Mouse (Mus musculus): ENCODE measurements around the gene Med13l. TPM values are rescaled to one million over a fixed set of nuclear protein-coding genes. Genes with fewer than 3 reads are reported as not detected.

Gene Med13l
- polyA plus RNA-seq, 1 experiment from 2014 or later = 7.0 TPM

- Histone ChIP-seq H3K4me1 (replicated peaks; ENCODE audit: insufficient read depth, low read length) (no peaks in the 10 kb centered on the region), H3K36me3 (ENCODE audit: insufficient read depth, low read length) (no peaks in the 10 kb centered on the region), H3K4me2 (ENCODE audit: low read length) (no peak overlapping the region), H3K9ac (ENCODE audit: low read depth, low read length) (no peak overlapping the region), H3K4me3 (replicated peaks; ENCODE audit: low read depth, low read length) (no peak overlapping the region), H3K27me3 (ENCODE audit: insufficient read depth, low read length) (no peaks in the 10 kb centered on the region), H3K27ac (no peak overlapping the region), H3K9me3 (replicated peaks; ENCODE audit: low read length) (no peaks in the 10 kb centered on the region)
- DNase-seq (ENCODE audit: low spot score) (no peak), ATAC-seq (replicated peaks; ENCODE audit: low FRiP score, low read depth) (no peak)
- no peak for TF ChIP-seq CTCF (IDR thresholded peaks at IDR 0.05; ENCODE audit: low read depth)
- 89% methylated on average over 1 of the region's 1 CpGs for WGBS
These were observed 47.4 kb downstream of the Med13l start for GRCm38 (mm10) chr5:118607900-118608299.

DNA sequence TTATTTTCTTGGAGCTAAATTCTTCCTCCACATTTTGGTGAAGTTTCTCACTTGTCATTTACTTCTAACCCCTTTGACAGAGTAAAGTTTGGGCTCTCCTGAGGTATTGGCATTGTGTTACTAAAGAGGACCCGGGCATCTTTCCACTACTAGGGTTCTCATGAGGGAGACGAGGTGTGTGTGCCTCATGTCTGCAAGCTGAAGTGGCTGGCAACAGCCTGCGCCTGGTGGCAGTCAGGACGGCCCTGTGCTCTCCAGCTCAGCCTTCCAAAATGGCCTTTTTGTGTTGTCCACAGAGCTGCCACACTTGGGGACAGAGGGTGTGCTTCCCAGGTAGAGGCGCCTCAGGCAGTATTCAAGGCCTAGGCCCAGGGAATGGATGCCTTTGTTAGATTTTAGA lies 50.0 kb downstream of the Med13l start:
- H3K9ac ChIP-seq (ENCODE audit: low read depth, low read length) = no peak overlapping the region
- TF ChIP-seq CTCF (IDR thresholded peaks at IDR 0.05; ENCODE audit: low read depth) = no peak
- no peak for DNase-seq (ENCODE audit: low spot score)
- H3K36me3 ChIP-seq (ENCODE audit: insufficient read depth, low read length) = no peaks in the 10 kb centered on the region
- WGBS = 88% methylated on average over 5 of the region's 5 CpGs
- H3K9me3 ChIP-seq (replicated peaks; ENCODE audit: low read length) = no peaks in the 10 kb centered on the region
- H3K4me3 ChIP-seq (replicated peaks; ENCODE audit: low read depth, low read length) = no peak overlapping the region
- H3K27me3 ChIP-seq (ENCODE audit: insufficient read depth, low read length) = no peaks in the 10 kb centered on the region
- H3K27ac ChIP-seq = no peak overlapping the region
- 0 out of 2 replicates have a peak, but pooled peaks cover 4% of the 10 kb centered on the region for H3K4me1 ChIP-seq (replicated peaks; ENCODE audit: insufficient read depth, low read length)
- no peak overlapping the region for H3K4me2 ChIP-seq (ENCODE audit: low read length)
- ATAC-seq (replicated peaks; ENCODE audit: low FRiP score, low read depth) = no peak

GRCm38 (mm10) chr5:118612956-118613631 lies 52.6 kb downstream of the Med13l start:
- no peak for DNase-seq (ENCODE audit: low spot score)
- no peak for TF ChIP-seq CTCF (IDR thresholded peaks at IDR 0.05; ENCODE audit: low read depth)
- ATAC-seq (replicated peaks; ENCODE audit: low FRiP score, low read depth) = no peak
- H3K9me3 ChIP-seq (replicated peaks; ENCODE audit: low read length) = no peaks in the 10 kb centered on the region
- H3K36me3 ChIP-seq (ENCODE audit: insufficient read depth, low read length) = no peaks in the 10 kb centered on the region
- no peak overlapping the region for H3K4me3 ChIP-seq (replicated peaks; ENCODE audit: low read depth, low read length)
- no peak overlapping the region for H3K4me2 ChIP-seq (ENCODE audit: low read length)
- WGBS = 63% methylated on average over 13 of the region's 13 CpGs
- H3K27ac ChIP-seq = no peak overlapping the region
- 0 out of 2 replicates have a peak, but pooled peaks cover 4% of the 10 kb centered on the region for H3K4me1 ChIP-seq (replicated peaks; ENCODE audit: insufficient read depth, low read length)
- no peak overlapping the region for H3K9ac ChIP-seq (ENCODE audit: low read depth, low read length)
- H3K27me3 ChIP-seq (ENCODE audit: insufficient read depth, low read length) = no peaks in the 10 kb centered on the region

- no peak overlapping the region for H3K27ac ChIP-seq
These were observed 53.2 kb downstream of the Med13l start for GRCm38 (mm10) chr5:118613704-118614103.

DNA sequence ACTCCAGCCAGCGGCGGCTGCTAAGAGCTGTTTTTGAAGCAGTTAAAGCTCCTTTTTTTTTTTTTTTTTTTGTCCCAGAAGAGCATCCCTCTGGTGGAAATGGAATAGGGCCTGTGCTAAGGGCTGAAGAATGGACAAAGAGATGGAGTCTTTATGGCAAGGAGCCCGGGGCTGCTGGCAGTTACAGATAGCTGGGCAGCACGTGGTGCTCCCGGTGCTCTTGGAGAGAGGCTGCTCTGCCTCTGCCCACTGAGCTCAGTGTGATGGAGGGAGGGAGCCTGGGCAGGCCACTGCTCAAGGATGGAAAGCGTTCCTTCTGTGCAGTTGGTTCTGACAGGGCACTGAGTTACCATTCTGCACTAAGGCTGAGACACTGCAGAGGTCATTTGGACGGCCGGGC lies 53.6 kb downstream of the Med13l start:
- Histone ChIP-seq H3K4me2 (ENCODE audit: low read length) (no peak overlapping the region), H3K9me3 (replicated peaks; ENCODE audit: low read length) (no peaks in the 10 kb centered on the region), H3K36me3 (ENCODE audit: insufficient read depth, low read length) (no peaks in the 10 kb centered on the region), H3K9ac (ENCODE audit: low read depth, low read length) (no peak overlapping the region), H3K4me3 (replicated peaks; ENCODE audit: low read depth, low read length) (no peak overlapping the region), H3K4me1 (replicated peaks; ENCODE audit: insufficient read depth, low read length) (peaks cover 4% of the 10 kb centered on the region; the same call in 1 of the 2 replicates), H3K27ac (no peak overlapping the region), H3K27me3 (ENCODE audit: insufficient read depth, low read length) (no peaks in the 10 kb centered on the region)
- ATAC-seq (replicated peaks; ENCODE audit: low FRiP score, low read depth) = no peak
- 24% methylated on average over 8 of the region's 8 CpGs for WGBS
- no peak for DNase-seq (ENCODE audit: low spot score)
- TF ChIP-seq CTCF (IDR thresholded peaks at IDR 0.05; ENCODE audit: low read depth) = no peak

More at GRCm38 (mm10) chr5:118613704-118614103, 53.2 kb downstream of the Med13l start:
- ATAC-seq (replicated peaks; ENCODE audit: low FRiP score, low read depth) (no peak), DNase-seq (ENCODE audit: low spot score) (no peak)
- H3K9ac ChIP-seq (ENCODE audit: low read depth, low read length) = no peak overlapping the region
- H3K27me3 ChIP-seq (ENCODE audit: insufficient read depth, low read length) = no peaks in the 10 kb centered on the region
- no peaks in the 10 kb centered on the region for H3K36me3 ChIP-seq (ENCODE audit: insufficient read depth, low read length)
- no peaks in the 10 kb centered on the region for H3K9me3 ChIP-seq (replicated peaks; ENCODE audit: low read length)
- TF ChIP-seq CTCF (IDR thresholded peaks at IDR 0.05; ENCODE audit: low read depth) = no peak
- 41% methylated on average over 2 of the region's 2 CpGs for WGBS
- H3K4me3 ChIP-seq (replicated peaks; ENCODE audit: low read depth, low read length) = no peak overlapping the region
- H3K4me2 ChIP-seq (ENCODE audit: low read length) = no peak overlapping the region
- 0 out of 2 replicates have a peak, but pooled peaks cover 4% of the 10 kb centered on the region for H3K4me1 ChIP-seq (replicated peaks; ENCODE audit: insufficient read depth, low read length)

GRCm38 (mm10) chr5:118614571-118614981 lies 54.1 kb downstream of the Med13l start:
- H3K4me1 ChIP-seq (replicated peaks; ENCODE audit: insufficient read depth, low read length) = peaks cover 5% of the 10 kb centered on the region; the same call in 1 of the 2 replicates
- no peak for ATAC-seq (replicated peaks; ENCODE audit: low FRiP score, low read depth)
- H3K4me3 ChIP-seq (replicated peaks; ENCODE audit: low read depth, low read length) = no peak overlapping the region
- H3K36me3 ChIP-seq (ENCODE audit: insufficient read depth, low read length) = no peaks in the 10 kb centered on the region
- no peak overlapping the region for H3K9ac ChIP-seq (ENCODE audit: low read depth, low read length)
- WGBS = 16% methylated on average over 2 of the region's 2 CpGs
- TF ChIP-seq CTCF (IDR thresholded peaks at IDR 0.05; ENCODE audit: low read depth) = no peak
- no peaks in the 10 kb centered on the region for H3K9me3 ChIP-seq (replicated peaks; ENCODE audit: low read length)
- no peak overlapping the region for H3K27ac ChIP-seq
- H3K27me3 ChIP-seq (ENCODE audit: insufficient read depth, low read length) = no peaks in the 10 kb centered on the region
- H3K4me2 ChIP-seq (ENCODE audit: low read length) = no peak overlapping the region
- peak; percentile 59 for DNase-seq (ENCODE audit: low spot score)

All from kidney, postnatal 0 days (tissue).